Mouse (Mus musculus) MEL (cell line): ENCODE measurements around the gene Aarsd1.

Experiments
- BHLHE40 ChIP-seq: IDR thresholded peaks from 2 replicates; pipeline ENCODE4 v1.6.1; 2012; ENCODE audit warnings: low read depth, mild to moderate bottlenecking, inconsistent platforms, low read length, improper control_type of control experiment, borderline replicate concordance
- CHD2 ChIP-seq: IDR thresholded peaks from 2 replicates; pipeline ENCODE4 v1.6.1; 2011; ENCODE audit warnings: low read length, improper control_type of control experiment
- CTCF ChIP-seq, 3 experiments: IDR thresholded peaks in 2 of 3; conservative IDR thresholded peaks in 1 of 3; 2 replicates each; pipeline ENCODE4 v1.5.1; 2011 to 2012; ENCODE audit warnings: low read length in 3 of 3, low read depth in 2 of 3, mild to moderate bottlenecking in 2 of 3, improper control_type of control experiment in 1 of 3, inconsistent platforms in 1 of 3, mixed read lengths in 1 of 3, moderate library complexity in 1 of 3; ENCODE audit not compliant: control insufficient read depth in 1 of 3, insufficient read depth in 1 of 3, poor library complexity in 1 of 3, severe bottlenecking in 1 of 3
- EP300 ChIP-seq, 2 experiments: IDR thresholded peaks; 2 replicates each; pipeline ENCODE4 v1.6.1; 2011; ENCODE audit warnings: improper control_type of control experiment in 2 of 2, low read length in 2 of 2, low read depth in 1 of 2, mild to moderate bottlenecking in 1 of 2
- MAFK ChIP-seq: IDR thresholded peaks from 2 replicates; pipeline ENCODE4 v1.6.1; 2011; ENCODE audit warnings: low read depth, mild to moderate bottlenecking, low read length, improper control_type of control experiment, borderline replicate concordance
- MXI1 ChIP-seq: IDR thresholded peaks from 2 replicates; pipeline ENCODE4 v1.6.1; 2011; ENCODE audit warnings: mild to moderate bottlenecking, low read depth, low read length, improper control_type of control experiment
- POLR2A ChIP-seq, 2 experiments: IDR thresholded peaks; 2 replicates each; pipeline ENCODE4 v1.6.1; 2011 to 2012; ENCODE audit warnings: low read length in 2 of 2, mild to moderate bottlenecking in 2 of 2, control low read depth in 1 of 2, improper control_type of control experiment in 1 of 2, low read depth in 1 of 2, moderate library complexity in 1 of 2; ENCODE audit not compliant: control insufficient read depth in 1 of 2, insufficient read depth in 1 of 2, poor library complexity in 1 of 2
- SIN3A ChIP-seq: IDR thresholded peaks from 2 replicates; pipeline ENCODE4 v1.6.1; 2012; ENCODE audit warnings: low read length, improper control_type of control experiment, inconsistent platforms
- SMC3 ChIP-seq: IDR thresholded peaks from 2 replicates; pipeline ENCODE4 v1.6.1; 2011; ENCODE audit warnings: low read depth, low read length, improper control_type of control experiment
- TAL1 ChIP-seq: IDR thresholded peaks from 2 replicates; pipeline ENCODE4 v1.6.1; 2012; ENCODE audit warnings: mild to moderate bottlenecking, inconsistent platforms, low read length, moderate library complexity, mixed read lengths
- TBP ChIP-seq: IDR thresholded peaks from 2 replicates; pipeline ENCODE4 v1.8.0; 2011; ENCODE audit warnings: low read depth, low read length, improper control_type of control experiment
- TCF12 ChIP-seq: IDR thresholded peaks from 2 replicates; pipeline ENCODE4 v1.6.1; 2014; ENCODE audit warnings: low read depth, mild to moderate bottlenecking, inconsistent platforms, low read length, improper control_type of control experiment, moderate library complexity
- USF1 ChIP-seq: IDR thresholded peaks from 2 replicates; pipeline ENCODE4 v1.6.1; 2014; ENCODE audit warnings: low read depth, mild to moderate bottlenecking, inconsistent platforms, low read length, improper control_type of control experiment, moderate library complexity
- ZC3H11A ChIP-seq: IDR thresholded peaks from 2 replicates; pipeline ENCODE4 v1.6.1; 2012; ENCODE audit warnings: low read depth, mild to moderate bottlenecking, inconsistent platforms, low read length, improper control_type of control experiment

GRCm38 (mm10) chr11:101448899-101449298 is 31.5 kb upstream of the Aarsd1 start:
- no peak for TF ChIP-seq POLR2A (IDR thresholded peaks at IDR 0.05; ENCODE audit: control insufficient read depth in 1 of 2, insufficient read depth in 1 of 2, low read depth in 1 of 2, low read length in 2 of 2, poor library complexity in 1 of 2)
- TF ChIP-seq TBP: peak; percentile 91
- no peak for TF ChIP-seq CTCF (IDR thresholded peaks at IDR 0.05 in 2 of 3, conservative IDR thresholded peaks at IDR 0.05 in 1 of 3; ENCODE audit: control insufficient read depth in 1 of 3, insufficient read depth in 1 of 3, low read depth in 2 of 3, low read length in 3 of 3, poor library complexity in 1 of 3, severe bottlenecking in 1 of 3)
- peak; percentile 46 for TF ChIP-seq USF1
- no peak for TF ChIP-seq MAFK
- TF ChIP-seq EP300 (IDR thresholded peaks at IDR 0.05; ENCODE audit: low read depth in 1 of 2, low read length in 2 of 2): no peak
- TF ChIP-seq TCF12: no peak
- TF ChIP-seq CHD2: no peak
- no peak for TF ChIP-seq SIN3A
- no peak for TF ChIP-seq SMC3
- no peak for TF ChIP-seq MXI1
- TF ChIP-seq ZC3H11A: no peak
- TF ChIP-seq BHLHE40: no peak
- no peak for TF ChIP-seq TAL1
